Mouse (Mus musculus) neural tube, embryonic 14.5 days (tissue): ENCODE data around the gene Nfkbia. TPM values are rescaled to one million over a fixed set of nuclear protein-coding genes. Genes with fewer than 3 reads are reported as not detected.
A peak's percentile ranks its signal among the peaks of the same experiment; 100 is the strongest.

Experiments
- ATAC-seq: fragments of 200-750 bp; cut with Nextera tagmentation; 2 replicates; pipeline ENCODE4 v1.8.0; 2017; ENCODE audit warnings: low read depth, mild to moderate bottlenecking, moderate TSS enrichment, moderate library complexity
- H3K27ac ChIP-seq: fragments of 300-500 bp; sonication (generic); 2 replicates; pipeline ENCODE4 v1.5.1; 2014; ENCODE audit warnings: low read depth, mild to moderate bottlenecking, control low read depth, low read length, moderate library complexity, mixed read lengths
- H3K27me3 ChIP-seq: fragments of 300-500 bp; sonication (generic); 2 replicates; pipeline ENCODE4 v1.6.1; 2014; ENCODE audit warnings: low read length; ENCODE audit not compliant: control insufficient read depth, insufficient read depth
- H3K36me3 ChIP-seq: fragments of 300-500 bp; sonication (generic); 2 replicates; pipeline ENCODE4 v1.6.1; 2014; ENCODE audit warnings: low read length, mixed read lengths; ENCODE audit not compliant: control insufficient read depth, insufficient read depth
- H3K4me1 ChIP-seq: fragments of 300-500 bp; sonication (generic); 2 replicates; pipeline ENCODE4 v1.6.1; 2014; ENCODE audit warnings: low read length; ENCODE audit not compliant: control insufficient read depth, insufficient read depth
- H3K4me2 ChIP-seq: fragments of 300-500 bp; sonication (generic); 2 replicates; pipeline ENCODE4 v1.6.1; 2014; ENCODE audit warnings: mild to moderate bottlenecking, low read depth, low read length, control low read depth
- H3K4me3 ChIP-seq: fragments of 300-500 bp; sonication (generic); 2 replicates; pipeline ENCODE4 v1.5.1; 2014; ENCODE audit warnings: low read depth, low read length, control low read depth, mixed read lengths
- H3K9ac ChIP-seq: fragments of 300-500 bp; sonication (generic); replicated peaks from 2 replicates; pipeline ENCODE4 v1.6.1; 2014; ENCODE audit warnings: low read depth, mild to moderate bottlenecking, control low read depth, low read length, mixed read lengths
- H3K9me3 ChIP-seq: fragments of 300-500 bp; sonication (generic); 2 replicates; pipeline ENCODE4 v1.6.1; 2016; ENCODE audit warnings: low read length; ENCODE audit not compliant: control insufficient read depth
- WGBS: fragments of 180-500 bp; shearing (Covaris S2); extraction: QIAGEN DNeasy Blood & Tissue Kit; methylation state at CpG from one replicate; pipeline ENCODE4 v1.1.7; 2014; 5-methylcytosine and 5-hydroxymethylcytosine counted together
- polyA plus RNA-seq: library from polyadenylated mRNA; unstranded; fragments of >200 nt; fragmentation: Nextera tagmentation; extraction: Ambion mirVana; gene quantifications from 2 replicates; pipeline ENCODE4 v1.2.1, GENCODE M21; 2014

Gene Nfkbia
- polyA plus RNA-seq, 1 experiment from 2014 or later, result 62.7 TPM

DNA sequence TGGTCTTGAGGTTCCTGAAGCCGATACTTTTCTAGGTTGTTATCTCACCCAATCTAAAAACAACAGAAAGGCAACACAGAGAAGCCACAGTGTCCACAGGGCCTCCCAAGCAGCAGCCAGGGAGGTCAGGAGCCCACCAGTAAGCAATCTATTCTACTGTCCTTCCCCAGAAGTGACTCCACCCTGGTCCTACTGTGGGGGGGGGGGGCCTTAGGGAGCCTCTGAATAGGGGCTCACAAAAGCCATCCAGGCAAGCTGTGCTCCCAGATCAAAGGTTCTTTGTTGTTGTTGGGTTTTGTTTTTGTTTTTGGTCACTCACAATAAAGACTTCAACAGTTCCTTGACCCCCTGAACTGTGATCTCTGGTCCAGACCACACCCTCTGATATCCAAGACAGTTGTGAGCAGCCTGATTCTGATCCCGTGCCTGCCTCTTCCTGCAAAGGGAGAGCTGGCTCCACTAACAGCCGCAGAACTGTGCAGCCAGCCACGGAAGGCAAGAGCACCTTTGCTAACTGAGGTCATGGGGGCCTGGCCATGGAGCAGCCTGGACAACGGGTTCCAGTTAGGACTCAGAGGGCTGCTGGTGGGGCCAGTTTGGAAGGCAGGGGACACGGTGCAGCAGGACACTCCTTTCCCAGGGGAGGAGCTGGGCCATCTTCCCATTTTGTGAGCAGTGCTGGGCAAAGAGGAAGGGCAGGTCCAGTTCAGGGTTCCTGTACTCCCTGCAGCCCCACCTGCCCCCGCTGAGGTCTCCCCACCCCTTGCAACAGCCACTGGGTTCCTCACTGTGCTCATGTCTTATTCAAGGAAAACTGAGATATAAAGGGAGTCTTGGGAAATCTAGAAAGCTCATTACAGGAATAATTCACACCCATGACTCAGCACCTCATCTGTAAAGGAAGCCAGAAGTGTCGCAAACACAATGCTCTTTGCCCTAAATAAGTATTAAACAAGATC, 18.9 kb downstream of the Nfkbia start:
- H3K9ac ChIP-seq, result no peak overlapping the region
- peak; percentile 31; the same call in 1 of the 2 replicates for ATAC-seq
- H3K36me3 ChIP-seq, result no peaks in the 10 kb centered on the region
- WGBS, result 20% methylated on average over 8 of the region's 8 CpGs
- H3K4me3 ChIP-seq, result no peak overlapping the region
- H3K4me1 ChIP-seq, result no peaks in the 10 kb centered on the region
- H3K9me3 ChIP-seq, result no peaks in the 10 kb centered on the region
- no peak overlapping the region for H3K27ac ChIP-seq
- H3K27me3 ChIP-seq, result no peaks in the 10 kb centered on the region
- H3K4me2 ChIP-seq, result no peak overlapping the region

DNA sequence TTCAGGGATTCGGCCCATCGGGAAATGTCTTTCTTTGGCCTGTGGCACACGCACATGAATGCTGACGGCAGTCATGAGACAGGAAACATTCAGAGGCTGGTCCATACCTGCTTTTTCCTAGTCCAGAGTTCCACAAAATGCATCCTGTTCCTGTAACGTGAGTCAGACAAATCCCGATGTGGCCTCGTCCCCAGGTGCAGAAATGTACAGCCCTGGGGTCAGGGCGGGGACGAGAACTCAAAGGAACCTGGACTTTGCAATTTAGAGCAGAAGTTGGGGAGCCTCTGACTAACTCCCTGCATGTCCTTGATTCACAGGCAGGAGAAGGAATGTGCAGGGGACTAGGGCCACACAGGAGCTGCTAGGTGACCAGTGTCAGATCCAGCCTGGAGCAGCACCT, 21.1 kb downstream of the Nfkbia start:
- Histone ChIP-seq H3K27me3 (no peaks in the 10 kb centered on the region), H3K9me3 (no peaks in the 10 kb centered on the region), H3K4me3 (no peak overlapping the region), H3K4me1 (no peaks in the 10 kb centered on the region), H3K4me2 (no peak overlapping the region), H3K9ac (no peak overlapping the region), H3K27ac (no peak overlapping the region), H3K36me3 (no peaks in the 10 kb centered on the region)
- WGBS, result 93% methylated on average over 9 of the region's 9 CpGs
- no peak for ATAC-seq

- no peak overlapping the region for H3K4me2 ChIP-seq
- no peaks in the 10 kb centered on the region for H3K27me3 ChIP-seq
- H3K4me3 ChIP-seq, result no peak overlapping the region
- H3K27ac ChIP-seq, result no peak overlapping the region
- no peaks in the 10 kb centered on the region for H3K9me3 ChIP-seq
- no peak overlapping the region for H3K9ac ChIP-seq
- no peaks in the 10 kb centered on the region for H3K4me1 ChIP-seq
- WGBS, result 41% methylated on average over 5 of the region's 5 CpGs
- no peaks in the 10 kb centered on the region for H3K36me3 ChIP-seq
- ATAC-seq, result no peak
These were observed 22.0 kb downstream of the Nfkbia start for GRCm38 (mm10) chr12:55470442-55470841.

DNA sequence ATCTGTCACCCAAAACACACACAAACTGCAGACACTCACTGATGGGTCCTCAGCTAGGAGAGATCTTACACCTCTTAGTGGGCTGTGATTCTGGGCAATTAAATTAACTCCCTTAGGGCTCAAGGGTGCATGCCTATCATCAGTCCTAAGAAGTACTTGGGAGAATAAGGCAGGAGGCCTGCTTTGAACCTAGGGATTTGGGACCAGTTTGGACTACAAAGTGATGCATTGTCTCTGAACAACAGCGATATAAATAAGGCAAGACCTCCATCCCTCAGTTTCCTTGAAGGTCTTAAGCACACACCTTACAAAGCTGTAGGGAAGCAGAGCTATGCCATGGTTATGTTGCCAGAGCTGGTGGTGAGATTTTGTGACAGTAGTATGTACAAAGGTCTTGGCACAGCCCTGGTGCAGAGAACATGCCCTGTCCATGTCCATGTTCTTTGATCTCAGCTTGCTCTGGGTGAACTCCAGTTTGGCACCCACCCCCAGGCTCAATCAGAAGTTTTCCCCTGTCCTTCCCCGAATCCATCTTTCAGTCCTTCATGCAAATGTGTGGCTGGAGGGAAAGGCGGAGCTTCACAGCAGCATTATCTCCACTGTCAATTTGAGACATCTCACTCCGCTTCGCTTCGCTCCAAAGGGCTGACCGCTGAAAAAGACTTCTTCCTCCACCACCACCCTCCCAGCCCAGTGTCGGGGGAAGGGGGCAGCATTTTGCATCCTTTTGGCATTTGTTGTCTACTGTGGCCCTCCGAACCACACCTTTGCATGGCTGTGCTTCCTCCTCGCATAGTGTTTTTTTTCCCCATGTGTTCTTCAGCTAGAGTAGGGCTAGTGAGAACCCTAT, 24.9 kb downstream of the Nfkbia start:
- Histone ChIP-seq H3K4me1 (no peaks in the 10 kb centered on the region), H3K9ac (no peak overlapping the region), H3K27me3 (no peaks in the 10 kb centered on the region), H3K4me3 (no peak overlapping the region), H3K4me2 (no peak overlapping the region), H3K9me3 (no peaks in the 10 kb centered on the region), H3K27ac (no peak overlapping the region), H3K36me3 (no peaks in the 10 kb centered on the region)
- WGBS, result 53% methylated on average over 10 of the region's 10 CpGs
- no peak for ATAC-seq

GRCm38 (mm10) chr12:55466816-55467215, 25.6 kb downstream of the Nfkbia start:
- no peaks in the 10 kb centered on the region for H3K4me1 ChIP-seq
- H3K36me3 ChIP-seq, result no peaks in the 10 kb centered on the region
- H3K9ac ChIP-seq, result no peak overlapping the region
- no peak overlapping the region for H3K27ac ChIP-seq
- no peak for ATAC-seq
- WGBS, result 77% methylated on average over 5 of the region's 5 CpGs
- H3K4me2 ChIP-seq, result no peak overlapping the region
- no peaks in the 10 kb centered on the region for H3K27me3 ChIP-seq
- no peak overlapping the region for H3K4me3 ChIP-seq
- no peaks in the 10 kb centered on the region for H3K9me3 ChIP-seq

DNA sequence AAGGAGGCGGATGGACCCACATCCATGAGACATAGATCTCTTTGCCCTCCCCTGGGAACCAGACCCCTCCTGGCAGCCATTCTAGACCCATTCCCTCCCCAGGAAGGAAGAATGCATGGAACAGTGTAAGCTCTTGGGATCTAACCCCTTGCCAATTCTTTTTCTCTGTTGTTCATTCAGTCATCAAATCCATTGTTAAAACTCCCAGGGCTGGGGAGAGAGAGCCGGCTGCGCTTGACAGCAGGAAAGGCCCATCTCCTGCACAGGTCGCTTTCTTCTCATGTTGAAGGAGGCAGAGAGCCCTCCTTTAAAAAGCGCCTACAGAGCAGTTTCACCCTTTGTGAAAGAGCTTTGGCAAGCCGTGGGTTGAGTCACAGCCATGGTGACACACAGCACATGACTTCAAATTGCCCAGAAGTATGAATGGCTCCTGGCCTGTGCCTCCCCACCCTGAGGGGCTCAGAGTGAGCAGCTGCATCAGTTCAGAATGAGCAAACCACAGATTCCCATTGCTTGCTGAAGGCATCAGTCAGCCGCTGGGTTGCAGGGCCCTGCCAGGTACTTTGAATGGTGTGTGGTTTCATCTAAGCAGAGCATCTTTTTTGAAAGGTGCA, 26.3 kb downstream of the Nfkbia start:
- H3K4me1 ChIP-seq, result no peaks in the 10 kb centered on the region
- no peak overlapping the region for H3K4me2 ChIP-seq
- no peak overlapping the region for H3K27ac ChIP-seq
- ATAC-seq, result peak; percentile 45; the same call in 1 of the 2 replicates
- H3K4me3 ChIP-seq, result no peak overlapping the region
- no peaks in the 10 kb centered on the region for H3K27me3 ChIP-seq
- H3K9ac ChIP-seq, result no peak overlapping the region
- no peaks in the 10 kb centered on the region for H3K9me3 ChIP-seq
- no peaks in the 10 kb centered on the region for H3K36me3 ChIP-seq
- WGBS, result 52% methylated on average over 7 of the region's 7 CpGs

GRCm38 (mm10) chr12:55465401-55465983, 27.0 kb downstream of the Nfkbia start:
- Histone ChIP-seq H3K9ac (no peak overlapping the region), H3K9me3 (no peaks in the 10 kb centered on the region), H3K4me1 (no peaks in the 10 kb centered on the region), H3K27me3 (no peaks in the 10 kb centered on the region), H3K27ac (no peak overlapping the region; the same call in 1 of the 2 replicates), H3K4me2 (no peak overlapping the region), H3K36me3 (no peaks in the 10 kb centered on the region), H3K4me3 (no peak overlapping the region)
- no peak for ATAC-seq
- WGBS, result 75% methylated on average over 17 of the region's 17 CpGs

DNA sequence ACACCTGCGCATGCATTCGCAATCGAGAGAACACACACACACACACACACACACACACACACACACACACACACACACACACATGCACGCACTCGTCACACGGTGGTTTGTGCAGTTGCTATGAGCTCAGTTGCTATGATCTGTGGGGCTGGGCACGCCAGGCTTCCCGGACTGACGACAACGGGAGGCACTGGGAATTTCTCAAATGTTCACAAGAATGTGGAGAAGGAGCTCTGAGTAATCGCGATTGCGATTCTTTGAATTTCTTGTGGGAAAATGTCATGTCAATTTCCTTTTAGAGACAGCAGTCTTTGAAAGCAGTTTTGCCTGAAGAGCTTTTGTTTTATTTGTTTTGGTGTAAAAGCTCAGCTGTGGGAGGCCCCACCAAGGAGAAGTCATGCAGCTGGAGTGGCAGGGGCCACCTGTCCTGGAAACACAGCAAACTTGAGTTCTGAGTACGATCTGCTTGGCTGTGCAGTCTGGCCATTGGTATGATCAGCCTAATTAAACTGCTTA, 27.5 kb downstream of the Nfkbia start:
- ATAC-seq, result no peak

More for the DNA sequence above, 27.5 kb downstream of the Nfkbia start:
- H3K9ac ChIP-seq, result no peak overlapping the region
- no peaks in the 10 kb centered on the region for H3K36me3 ChIP-seq
- H3K27ac ChIP-seq, result peak overlapping the region; percentile 24; the same call in 1 of the 2 replicates
- no peaks in the 10 kb centered on the region for H3K4me1 ChIP-seq
- no peak overlapping the region for H3K4me2 ChIP-seq
- H3K9me3 ChIP-seq, result no peaks in the 10 kb centered on the region
- H3K27me3 ChIP-seq, result no peaks in the 10 kb centered on the region
- H3K4me3 ChIP-seq, result no peak overlapping the region
- WGBS, result 58% methylated on average over 14 of the region's 14 CpGs
